ENCODE assay signal across 8 mouse cellular contexts in the genomic region with DNA sequence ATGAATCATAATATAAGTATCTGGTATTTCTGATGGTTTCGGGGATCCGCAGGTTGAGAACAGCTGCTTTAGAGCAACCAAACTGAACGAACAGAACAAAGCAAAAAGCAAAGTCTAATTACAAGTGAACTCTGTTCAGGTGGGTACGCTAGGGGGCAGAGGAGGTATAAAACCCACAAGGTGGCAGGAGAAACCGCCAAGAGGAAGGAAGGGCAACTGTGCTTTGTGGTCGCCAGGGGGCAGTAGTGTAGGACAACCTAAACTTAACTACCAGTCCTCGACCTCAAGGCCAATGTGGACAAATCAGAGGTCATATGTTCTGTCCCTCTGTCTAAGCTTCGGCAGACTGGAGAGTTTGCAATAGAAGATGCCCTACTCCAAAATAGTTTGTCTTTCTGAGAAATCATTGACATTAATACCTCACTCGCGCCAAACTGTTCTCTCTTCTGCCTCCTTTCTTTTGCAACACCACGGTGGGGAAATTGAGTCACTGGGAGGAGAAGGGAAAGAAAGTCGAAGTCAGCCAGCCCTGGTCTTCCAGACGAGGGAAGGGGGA. TPM values are rescaled to one million over a fixed set of nuclear protein-coding genes. Genes with fewer than 3 reads are reported as not detected.
A peak's percentile ranks its signal among the peaks of the same experiment; 100 is the strongest.
DNase-seq lines count a peak whose midpoint lies in the region; ATAC-seq and TF ChIP-seq lines count a peak whose summit lies in the region.

No protein-coding gene starts in this region.

- DNase-seq in MN1 (ENCODE audit: low spot score): peak; percentile 90
- DNase-seq in cerebellum, adult 11-12 months: peak; percentile 45
- DNase-seq in heart, postnatal 36 days: peak; percentile 84
- peak; percentile 65 for DNase-seq in layer of hippocampus, adult 11-12 months (ENCODE audit: low spot score)
- DNase-seq in thymus, postnatal 10 days (ENCODE audit: low spot score in 2 of 2): peak; percentile 58 to 83

- H3K4me2 ChIP-seq in forebrain, embryonic 15.5 days (replicated peaks): peak overlapping the region; percentile 92
- H3K4me2 ChIP-seq in lung, embryonic 16.5 days (ENCODE audit: low read depth, low read length): peak overlapping the region; percentile 60

- ATAC-seq in forebrain, embryonic 15.5 days (replicated peaks): no peak
- peak; percentile 15 for ATAC-seq in lung, embryonic 16.5 days (ENCODE audit: low read depth)

- H3K4me3 ChIP-seq in forebrain, embryonic 15.5 days: peak overlapping the region; percentile 59
- peak overlapping the region; percentile 69 for H3K4me3 ChIP-seq in lung, embryonic 16.5 days (ENCODE audit: low read length)
- H3K4me3 ChIP-seq in olfactory bulb, adult 2 months (ENCODE audit: insufficient read depth, low read depth, low read length): no peak overlapping the region

- TF ChIP-seq CTCF in olfactory bulb, adult 2 months (IDR thresholded peaks at IDR 0.05; ENCODE audit: insufficient read depth, low read depth, low read length): peak; percentile 56

- H3K4me1 ChIP-seq in forebrain, embryonic 15.5 days: peaks cover 45% of the 10 kb centered on the region
- peaks cover 19% of the 10 kb centered on the region for H3K4me1 ChIP-seq in lung, embryonic 16.5 days (replicated peaks; ENCODE audit: control insufficient read depth, insufficient read depth, low read length)
- peaks cover 31% of the 10 kb centered on the region for H3K4me1 ChIP-seq in olfactory bulb, adult 2 months (ENCODE audit: control insufficient read depth, insufficient read depth, low read length)

- no peak for TF ChIP-seq POLR2A in olfactory bulb, adult 2 months (IDR thresholded peaks at IDR 0.05; ENCODE audit: insufficient read depth, low read depth, low read length)

- H3K27ac ChIP-seq in forebrain, embryonic 15.5 days (replicated peaks): peak overlapping the region; percentile 87
- H3K27ac ChIP-seq in lung, embryonic 16.5 days (ENCODE audit: low read length): peak overlapping the region; percentile 98
- no peak overlapping the region for H3K27ac ChIP-seq in olfactory bulb, adult 2 months (ENCODE audit: insufficient read depth, low read depth, low read length)

- no peaks in the 10 kb centered on the region for H3K9me3 ChIP-seq in forebrain, embryonic 15.5 days
- no peaks in the 10 kb centered on the region for H3K9me3 ChIP-seq in lung, embryonic 16.5 days (ENCODE audit: control insufficient read depth, low read length)

- peaks cover 4% of the 10 kb centered on the region; the same call in 1 of the 2 replicates for H3K27me3 ChIP-seq in forebrain, embryonic 15.5 days
- H3K27me3 ChIP-seq in lung, embryonic 16.5 days (ENCODE audit: control insufficient read depth, insufficient read depth, low read depth, low read length): no peaks in the 10 kb centered on the region

- no peaks in the 10 kb centered on the region for H3K36me3 ChIP-seq in forebrain, embryonic 15.5 days
- H3K36me3 ChIP-seq in lung, embryonic 16.5 days (ENCODE audit: control insufficient read depth, insufficient read depth, low read length): no peaks in the 10 kb centered on the region

- intact Hi-C loops in heart, postnatal 36 days (cut with DNase I): loop anchor here (1.0 kb wide), 3 partner anchors 41 to 96 kb away; no protein-coding TSS in a partner anchor

- WGBS in forebrain, embryonic 15.5 days: 3% methylated on average over 13 of the region's 13 CpGs
- WGBS in lung, embryonic 16.5 days: 3% methylated on average over 13 of the region's 13 CpGs
- 6% methylated on average over 13 of the region's 13 CpGs for WGBS in olfactory bulb, adult 2 months

- H3K9ac ChIP-seq in forebrain, embryonic 15.5 days (replicated peaks): peak overlapping the region; percentile 65
- peak overlapping the region; percentile 87 for H3K9ac ChIP-seq in lung, embryonic 16.5 days (ENCODE audit: low read length)

RNA-seq across cellular contexts. Expression of a gene that starts 0.4 kb away (rescaled TPM):
- polyA plus RNA-seq in forebrain, embryonic 15.5 days (2015; fragmentation: Nextera tagmentation; extraction: Ambion mirVana): 10.9 and 13.6 TPM in 2 replicates
- 1 to 10 TPM; 5.0 to 5.1 TPM for total RNA-seq in heart, postnatal 36 days (2021)
- 48.2 and 48.5 TPM in 2 replicates for polyA plus RNA-seq in lung, embryonic 16.5 days (2015; fragmentation: Nextera tagmentation; extraction: Ambion mirVana)
- not detected in 2 replicates for polyA plus RNA-seq in olfactory bulb, adult 2 months (2012; ENCODE audit: insufficient read depth, insufficient read length, low replicate concordance, missing spikeins)

RNA-seq across cellular contexts. Expression of a gene that starts 31.3 kb away (rescaled TPM):
- 10.5 and 10.7 TPM in 2 replicates for polyA plus RNA-seq in forebrain, embryonic 15.5 days (2015; fragmentation: Nextera tagmentation; extraction: Ambion mirVana)
- total RNA-seq in heart, postnatal 36 days (2021): 10 to 100 TPM in 1 of 2 experiments, 1 to 10 TPM in 1; 9.5 to 10.5 TPM
- polyA plus RNA-seq in lung, embryonic 16.5 days (2015; fragmentation: Nextera tagmentation; extraction: Ambion mirVana): 16.9 and 18.8 TPM in 2 replicates
- polyA plus RNA-seq in olfactory bulb, adult 2 months (2012; ENCODE audit: insufficient read depth, insufficient read length, low replicate concordance, missing spikeins): not detected in 2 replicates

RNA-seq across cellular contexts. Expression of a gene that starts 33.8 kb away (rescaled TPM):
- 1.1 and 2.3 TPM in 2 replicates for polyA plus RNA-seq in forebrain, embryonic 15.5 days (2015; fragmentation: Nextera tagmentation; extraction: Ambion mirVana)
- 1 to 10 TPM; 3.0 to 5.1 TPM for total RNA-seq in heart, postnatal 36 days (2021)
- 38.9 and 40.8 TPM in 2 replicates for polyA plus RNA-seq in lung, embryonic 16.5 days (2015; fragmentation: Nextera tagmentation; extraction: Ambion mirVana)
- not detected in 2 replicates for polyA plus RNA-seq in olfactory bulb, adult 2 months (2012; ENCODE audit: insufficient read depth, insufficient read length, low replicate concordance, missing spikeins)

RNA-seq across cellular contexts. Expression of a gene that starts 38.6 kb away (rescaled TPM):
- polyA plus RNA-seq in forebrain, embryonic 15.5 days (2015; fragmentation: Nextera tagmentation; extraction: Ambion mirVana): 2.9 and 4.0 TPM in 2 replicates
- total RNA-seq in heart, postnatal 36 days (2021): 10 to 100 TPM; 18.0 to 21.0 TPM
- 20.0 and 20.8 TPM in 2 replicates for polyA plus RNA-seq in lung, embryonic 16.5 days (2015; fragmentation: Nextera tagmentation; extraction: Ambion mirVana)
- not detected in 2 replicates for polyA plus RNA-seq in olfactory bulb, adult 2 months (2012; ENCODE audit: insufficient read depth, insufficient read length, low replicate concordance, missing spikeins)

RNA-seq across cellular contexts. Expression of a gene that starts 56.8 kb away (rescaled TPM):
- polyA plus RNA-seq in forebrain, embryonic 15.5 days (2015; fragmentation: Nextera tagmentation; extraction: Ambion mirVana): 0.26 TPM in 1 of 2 replicates, not detected in the other
- under 1 TPM in 1 of 2 experiments, not detected in 1; 0.24 TPM for total RNA-seq in heart, postnatal 36 days (2021)
- 2.6 and 3.5 TPM in 2 replicates for polyA plus RNA-seq in lung, embryonic 16.5 days (2015; fragmentation: Nextera tagmentation; extraction: Ambion mirVana)
- not detected in 2 replicates for polyA plus RNA-seq in olfactory bulb, adult 2 months (2012; ENCODE audit: insufficient read depth, insufficient read length, low replicate concordance, missing spikeins)

Comparison
In these comparisons a context has a peak if more than half of its experiments do, and no peak if none do; other contexts are left out.
1. RNA of a gene that starts 0.4 kb away (polyA plus RNA-seq): 48.2 to 48.5 TPM in lung, embryonic 16.5 days and 10.9 to 13.6 TPM in forebrain, embryonic 15.5 days; not detected in olfactory bulb, adult 2 months; every median in the first group is over 10 times any median in the second.
2. RNA of a gene that starts 31.3 kb away (polyA plus RNA-seq): 16.9 to 18.8 TPM in lung, embryonic 16.5 days and 10.5 to 10.7 TPM in forebrain, embryonic 15.5 days; not detected in olfactory bulb, adult 2 months; every median in the first group is over 10 times any median in the second.
3. RNA of a gene that starts 33.8 kb away (polyA plus RNA-seq): 38.9 to 40.8 TPM in lung, embryonic 16.5 days; 1.1 to 2.3 TPM in forebrain, embryonic 15.5 days and not detected in olfactory bulb, adult 2 months; every median in the first group is over 10 times any median in the second.
4. Peak in every context shown above with its lines, with median percentiles within 50 percentile points of each other: DNase-seq.